Mouse (Mus musculus): ENCODE results near the gene Dcun1d1.

- TF ChIP-seq CTCF (IDR thresholded peaks at IDR 0.05; ENCODE audit: control insufficient read depth, insufficient read depth, insufficient replicate concordance, low read depth, low read length) (no peak), POLR2A (IDR thresholded peaks at IDR 0.05; ENCODE audit: control insufficient read depth, low read depth, low read length) (no peak)
Measured at GRCm38 (mm10) chr3:35967366-35967921, 30.2 kb upstream of the Dcun1d1 start.
